Mouse (Mus musculus) right cerebral cortex, postnatal 25 days (tissue): Measurements from ENCODE around the gene Pttg1.

ENCODE experiments used
- DNase-seq: peaks from one replicate; pipeline ENCODE4 v3.0.0; 2022

Pttg1 gene

GRCm38 (mm10) chr11:43408888-43409287 is 17.2 kb downstream of the Pttg1 start:
- no peak for DNase-seq

DNA sequence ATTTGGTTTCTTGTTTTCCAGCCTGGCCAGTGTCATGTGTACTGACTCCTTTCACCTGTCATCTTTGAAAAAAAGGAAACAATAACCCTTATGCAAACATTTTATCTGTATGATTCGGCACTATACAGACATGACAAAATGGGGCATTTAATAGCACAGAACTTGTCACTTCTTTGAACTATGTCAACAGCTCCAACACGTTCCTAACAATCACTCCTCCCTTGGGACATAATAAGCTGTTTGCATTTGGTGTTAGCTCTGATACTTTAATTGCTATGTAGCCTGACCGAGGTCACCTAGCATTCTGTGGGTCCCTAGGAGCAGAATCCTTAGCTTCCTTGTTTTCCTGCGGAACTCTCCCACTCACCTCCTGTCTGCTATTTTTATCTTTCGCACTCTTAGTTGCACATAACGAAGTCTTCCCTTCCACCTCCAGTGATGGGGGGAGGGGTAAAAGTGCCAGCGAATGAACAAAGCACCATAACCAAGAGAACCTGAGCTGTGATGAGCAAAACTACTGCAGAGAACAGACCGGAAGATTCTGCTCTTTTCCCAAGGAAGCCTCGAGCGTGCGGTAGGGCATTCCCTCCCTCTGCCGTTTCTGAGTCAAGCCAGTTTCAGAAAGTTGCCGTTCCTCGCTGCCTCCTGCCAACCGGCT is 21.8 kb downstream of the Pttg1 start:
- DNase-seq = no peak

- no peak for DNase-seq
Observed at GRCm38 (mm10) chr11:43400131-43400530, 25.9 kb downstream of the Pttg1 start.

DNA sequence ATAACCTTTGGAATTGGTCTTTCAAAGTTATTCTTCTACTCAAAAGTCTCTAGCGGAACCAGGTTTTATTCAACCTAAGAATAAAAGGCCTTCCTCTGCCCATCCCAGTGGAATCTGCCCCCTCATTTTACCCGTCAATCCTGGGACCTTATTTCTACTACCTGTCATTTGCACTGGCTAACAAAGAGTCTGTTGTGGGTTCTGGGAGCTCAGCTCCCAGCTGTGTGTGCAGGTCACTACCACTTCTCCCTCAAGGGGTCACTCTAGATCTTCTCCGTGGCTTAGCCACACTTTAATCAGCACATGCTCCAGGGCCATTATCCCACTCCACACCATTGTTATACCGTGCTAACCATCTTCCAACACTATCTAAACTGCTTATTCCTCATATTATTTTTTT is 26.8 kb downstream of the Pttg1 start:
- no peak for DNase-seq

DNA sequence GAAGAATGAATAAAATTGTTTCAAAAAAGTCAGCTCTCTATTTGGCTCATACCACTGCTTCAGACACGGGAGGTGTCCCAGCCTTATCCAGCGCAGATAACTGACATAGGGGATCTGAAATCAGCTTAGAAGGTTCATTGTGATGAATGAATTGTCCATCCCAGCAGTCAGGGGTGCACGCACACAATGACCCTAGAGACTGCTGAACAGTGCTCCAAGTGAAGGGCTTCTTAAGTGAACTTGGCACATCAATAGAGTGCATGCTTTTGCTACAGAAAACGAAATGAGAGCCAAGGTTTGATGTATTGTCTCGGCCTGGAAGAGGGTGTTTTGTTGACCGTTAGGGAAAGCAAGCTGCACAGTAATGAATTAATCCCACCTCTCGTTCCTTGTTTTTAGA is 29.4 kb downstream of the Pttg1 start:
- no peak for DNase-seq

DNA sequence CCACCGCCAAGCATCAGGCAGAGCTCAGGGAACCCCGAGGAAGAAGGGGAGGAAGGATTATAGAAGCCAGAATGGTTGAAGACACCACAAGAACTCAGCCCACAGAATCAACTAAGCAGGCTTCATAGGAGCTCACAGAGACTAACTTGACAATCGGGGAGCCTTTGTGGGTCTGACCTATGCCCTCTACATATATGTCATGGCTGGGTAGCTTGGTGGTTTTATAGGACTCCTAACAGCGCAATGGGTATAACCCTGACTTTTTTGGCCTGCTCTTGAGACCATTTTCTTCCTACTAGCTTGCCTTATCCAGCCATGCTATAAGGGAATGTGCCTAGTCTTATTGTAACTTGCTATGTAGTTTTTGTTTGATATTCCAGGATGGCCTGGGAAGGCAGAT is 29.8 kb downstream of the Pttg1 start:
- no peak for DNase-seq

DNA sequence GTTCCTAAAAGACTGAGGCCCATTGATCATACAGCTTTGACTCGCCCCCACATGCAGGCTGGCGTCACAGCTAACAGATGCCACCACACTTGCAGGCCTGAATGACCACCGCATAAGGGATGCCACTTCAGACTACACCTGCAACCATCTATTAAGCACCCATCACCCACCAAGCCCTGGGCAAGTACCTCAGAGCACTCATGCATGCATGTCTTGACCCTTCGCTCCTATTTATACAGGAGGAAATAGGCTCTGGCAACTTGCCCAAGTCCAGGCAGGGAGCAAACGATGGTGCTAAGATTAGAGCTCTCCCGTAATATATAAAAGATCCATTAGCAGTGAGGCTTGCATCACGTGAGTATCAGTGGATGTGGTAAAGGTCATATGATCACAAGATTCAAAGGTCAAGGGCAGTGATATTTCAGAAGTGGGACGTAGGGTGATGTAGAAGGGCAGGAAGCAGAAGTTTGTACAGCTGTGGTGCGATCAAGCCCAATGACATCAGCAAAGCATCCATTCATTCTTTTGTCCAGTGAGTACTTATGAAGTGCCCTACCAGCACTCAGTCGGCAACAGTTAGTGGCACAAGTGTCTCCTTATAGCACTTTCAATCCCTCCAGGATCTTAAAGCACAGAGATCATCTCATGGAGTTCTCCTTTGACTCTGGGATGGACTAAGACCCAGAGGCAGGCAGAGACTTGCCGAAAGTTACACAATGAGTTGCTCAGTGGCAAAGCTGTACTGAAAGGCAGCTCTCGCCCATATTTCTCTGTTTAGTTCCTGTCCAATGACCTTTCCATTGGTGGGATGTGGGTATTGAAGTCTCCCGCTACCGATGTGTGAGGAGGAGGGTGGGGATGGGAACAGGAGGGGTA is 30.7 kb downstream of the Pttg1 start:
- no peak for DNase-seq

GRCm38 (mm10) chr11:43393325-43393724 is 32.7 kb downstream of the Pttg1 start:
- no peak for DNase-seq

- DNase-seq = no peak
Observed at GRCm38 (mm10) chr11:43392757-43393156, 33.3 kb downstream of the Pttg1 start.

GRCm38 (mm10) chr11:43389118-43389517 is 36.9 kb downstream of the Pttg1 start:
- no peak for DNase-seq

- no peak for DNase-seq
Observed at GRCm38 (mm10) chr11:43388122-43389097, 37.6 kb downstream of the Pttg1 start.

- DNase-seq = no peak
Observed at GRCm38 (mm10) chr11:43387004-43387880, 38.8 kb downstream of the Pttg1 start.

GRCm38 (mm10) chr11:43385716-43386115 is 40.3 kb downstream of the Pttg1 start:
- DNase-seq = peak; percentile 8

DNA sequence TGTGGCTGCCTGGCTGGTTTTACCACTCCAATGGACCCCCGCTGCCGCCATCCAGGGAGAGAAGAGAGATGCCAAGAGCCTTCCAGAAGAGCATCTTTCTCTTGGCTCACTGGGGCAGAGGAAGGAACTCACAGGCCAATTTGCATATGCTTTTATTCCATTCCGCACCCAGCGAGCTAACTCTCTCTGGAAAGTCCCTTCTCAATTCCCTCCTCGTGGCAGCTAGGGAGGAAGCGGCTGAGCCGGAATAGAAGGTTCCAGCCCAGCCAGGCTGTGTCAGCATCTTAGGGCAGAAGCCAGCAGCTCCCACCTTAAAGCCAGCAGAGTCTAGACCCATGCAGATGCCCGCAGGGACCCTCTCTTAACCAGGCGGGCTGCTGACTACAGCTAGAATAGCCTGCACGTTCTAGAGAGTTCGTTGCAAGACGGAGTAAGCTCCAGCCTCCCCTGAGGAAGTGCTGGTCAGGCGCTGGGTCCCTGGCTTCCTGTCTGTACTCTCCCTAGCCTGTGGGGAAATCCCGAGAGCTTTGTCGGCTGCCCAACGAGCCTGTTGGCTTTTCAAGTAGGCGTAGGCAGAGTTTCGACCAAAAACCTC is 40.9 kb downstream of the Pttg1 start:
- peak; percentile 43 for DNase-seq

GRCm38 (mm10) chr11:43383581-43383980 is 42.5 kb downstream of the Pttg1 start:
- DNase-seq = no peak

DNA sequence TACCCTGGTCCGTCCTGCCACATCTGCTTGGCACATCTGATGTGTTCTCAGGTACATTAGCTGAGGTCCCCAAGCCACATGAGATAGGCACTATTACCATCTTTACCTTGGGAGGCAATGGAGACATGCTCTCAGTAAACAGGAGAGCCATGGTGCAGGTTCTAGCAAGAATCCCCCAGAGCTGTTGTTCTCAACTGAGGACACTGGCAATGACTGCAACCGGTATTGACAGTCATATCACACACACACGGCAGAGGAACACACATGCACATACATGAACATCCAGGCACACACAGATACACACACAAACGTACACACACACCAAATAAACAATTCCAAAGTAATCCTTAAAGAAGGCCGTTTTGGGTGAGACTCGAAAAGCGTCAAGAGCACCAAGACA is 45.1 kb downstream of the Pttg1 start:
- no peak for DNase-seq

DNA sequence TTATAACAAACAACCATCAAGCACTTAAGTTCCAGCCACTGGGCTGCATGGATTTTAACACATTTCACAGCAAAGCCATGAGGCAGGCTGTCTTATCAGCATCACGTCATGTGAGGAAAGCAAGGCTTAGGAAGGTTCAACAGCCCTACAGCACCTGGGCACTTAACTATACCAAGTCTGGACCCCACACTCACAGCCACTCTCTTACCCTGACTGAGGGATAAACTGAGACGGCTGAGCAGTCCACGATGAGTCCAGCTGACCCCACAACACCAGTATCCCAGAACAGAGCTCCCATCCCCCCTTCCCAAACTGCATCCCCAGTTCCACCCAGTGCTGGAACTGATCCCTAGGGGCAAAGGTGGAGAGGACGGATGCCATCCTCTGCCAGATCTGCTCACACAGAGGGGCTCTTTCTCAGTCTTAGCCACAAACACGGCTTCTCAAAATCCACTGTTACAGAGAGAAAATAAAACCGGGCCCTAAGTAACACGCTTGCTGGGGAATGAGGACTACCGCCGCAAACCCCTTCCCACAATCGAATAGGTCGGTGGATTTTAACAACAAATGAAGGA is 46.1 kb downstream of the Pttg1 start:
- no peak for DNase-seq

GRCm38 (mm10) chr11:43379488-43379887 is 46.6 kb downstream of the Pttg1 start:
- DNase-seq = no peak

GRCm38 (mm10) chr11:43377083-43377850 is 48.8 kb downstream of the Pttg1 start:
- DNase-seq = no peak

DNA sequence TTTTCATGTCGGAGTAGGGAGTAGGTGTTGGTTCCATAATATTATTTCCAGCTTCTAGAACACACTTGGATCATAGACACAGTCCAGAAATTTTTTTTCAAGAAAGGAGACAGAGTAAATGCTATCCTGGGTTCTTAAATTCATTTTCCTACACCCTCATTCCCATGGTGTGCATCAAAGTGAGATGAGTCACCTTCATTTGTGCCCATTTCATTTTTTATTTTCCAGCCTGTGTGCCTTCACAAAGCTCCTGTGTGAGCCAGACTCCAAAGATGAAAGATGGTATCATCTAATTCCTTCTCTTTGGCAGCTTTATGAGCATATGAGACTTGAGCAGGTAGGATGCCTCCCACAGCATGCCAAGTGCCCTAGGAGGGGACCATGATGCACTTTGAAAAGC is 49.5 kb downstream of the Pttg1 start:
- DNase-seq = no peak

DNA sequence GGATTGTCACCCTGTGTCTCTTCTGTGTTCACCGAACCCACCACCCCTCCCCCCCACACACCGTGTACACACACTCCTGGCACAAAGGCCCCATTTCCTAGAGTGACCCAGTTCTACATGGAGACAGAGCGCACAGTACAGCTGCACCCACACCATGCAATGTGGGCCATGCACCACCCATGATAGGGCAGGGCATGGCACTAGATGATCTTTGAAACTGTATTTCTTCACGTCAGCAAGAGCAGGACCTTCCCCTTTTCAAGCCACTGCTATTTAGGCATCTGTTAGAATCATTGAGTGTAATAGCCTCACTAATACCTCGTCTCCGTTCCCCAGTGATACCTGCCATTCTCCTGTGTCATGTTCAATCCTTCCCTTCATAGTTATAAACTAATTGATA is 51.1 kb downstream of the Pttg1 start:
- DNase-seq = no peak
